Mouse (Mus musculus): ENCODE data around the gene Sox5.

- TF ChIP-seq POLR2A (IDR thresholded peaks at IDR 0.05; ENCODE audit: low read depth, low read length) = no peak
- TF ChIP-seq CTCF (IDR thresholded peaks at IDR 0.05; ENCODE audit: borderline replicate concordance, insufficient read depth, low read length) = no peak
Measured at GRCm38 (mm10) chr6:144167058-144167457, 614.7 kb downstream of the Sox5 start.

All from embryonic fibroblast, embryonic 13.5 days (primary cell).